Mouse (Mus musculus): ENCODE measurements around the gene Pum1. TPM values are rescaled to one million over a fixed set of nuclear protein-coding genes. Genes with fewer than 3 reads are reported as not detected.

Pum1 gene
- total RNA-seq, 2 experiments from 2014 or later = 57.7 to 61.6 TPM

DNA sequence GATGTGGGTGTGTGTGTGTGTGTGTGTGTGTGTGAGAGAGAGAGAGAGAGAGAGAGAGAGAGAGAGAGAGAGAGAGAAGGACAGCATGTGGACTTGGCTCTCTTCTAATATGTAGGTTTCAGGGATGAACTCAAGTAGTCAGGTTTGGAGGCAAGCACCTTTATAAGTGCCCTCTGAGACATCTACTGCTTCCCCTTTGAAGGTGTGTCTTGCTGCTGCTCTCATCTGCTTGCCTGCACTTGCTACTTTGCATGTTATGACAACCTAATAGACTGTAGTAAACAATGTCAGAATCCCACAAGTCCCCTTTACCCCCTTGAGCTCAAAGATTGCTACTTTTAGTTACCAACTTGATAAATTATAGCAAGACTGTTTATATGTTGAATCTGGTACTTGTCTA lies 52.5 kb downstream of the Pum1 start:
- DNase-seq = no peak
- intact Hi-C loops (cut with DNase I) = loop anchor here (2.0 kb wide), 1 partner anchor 15 kb away; no protein-coding TSS in a partner anchor

- DNase-seq = no peak
- intact Hi-C loops (cut with DNase I) = no loop called here
Measured at GRCm38 (mm10) chr4:130719348-130719747, 56.2 kb downstream of the Pum1 start.

DNA sequence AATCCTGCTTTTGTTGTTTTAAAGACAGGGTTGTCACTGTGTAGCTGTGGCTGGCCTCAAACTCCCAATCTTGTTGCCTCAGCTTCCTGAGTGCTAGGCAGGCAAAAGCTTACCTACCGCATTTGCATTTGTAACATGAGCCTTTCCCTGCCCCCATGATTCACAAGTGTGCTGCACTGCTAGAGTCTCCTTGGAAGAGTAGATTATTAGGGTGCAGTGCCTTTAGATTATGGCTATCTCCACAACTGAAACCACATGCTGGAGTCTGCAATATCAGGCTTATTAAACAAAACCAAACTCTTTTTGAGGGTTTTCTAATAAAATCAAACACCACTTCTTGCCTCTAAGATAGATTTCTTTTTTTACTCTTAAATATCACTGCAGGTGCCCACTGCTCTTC lies 59.5 kb downstream of the Pum1 start:
- intact Hi-C loops (cut with DNase I) = no loop called here
- no peak for DNase-seq

DNA sequence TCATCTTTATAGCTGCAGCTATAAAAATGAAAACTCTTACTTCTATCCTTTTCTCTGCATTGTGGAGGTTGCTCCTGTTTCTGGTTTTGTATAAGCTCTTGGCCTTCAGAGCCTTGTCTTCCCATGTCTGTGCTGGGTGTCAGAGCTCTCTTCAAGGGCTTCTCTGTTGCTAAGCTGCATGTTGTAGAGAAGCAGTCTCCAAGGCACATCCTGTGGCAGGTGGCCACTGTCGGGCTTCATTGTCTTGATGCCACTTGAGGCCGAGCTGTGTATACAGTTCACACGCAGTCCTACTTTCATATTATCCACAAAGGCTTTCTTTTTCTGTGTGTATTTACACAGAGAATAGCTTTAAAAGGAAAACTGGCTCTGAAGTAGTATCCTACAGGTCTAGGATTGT lies 63.0 kb downstream of the Pum1 start:
- DNase-seq = no peak
- intact Hi-C loops (cut with DNase I) = no loop called here

GRCm38 (mm10) chr4:130735957-130736356 lies 72.8 kb downstream of the Pum1 start:
- intact Hi-C loops (cut with DNase I) = no loop called here
- DNase-seq = no peak

DNA sequence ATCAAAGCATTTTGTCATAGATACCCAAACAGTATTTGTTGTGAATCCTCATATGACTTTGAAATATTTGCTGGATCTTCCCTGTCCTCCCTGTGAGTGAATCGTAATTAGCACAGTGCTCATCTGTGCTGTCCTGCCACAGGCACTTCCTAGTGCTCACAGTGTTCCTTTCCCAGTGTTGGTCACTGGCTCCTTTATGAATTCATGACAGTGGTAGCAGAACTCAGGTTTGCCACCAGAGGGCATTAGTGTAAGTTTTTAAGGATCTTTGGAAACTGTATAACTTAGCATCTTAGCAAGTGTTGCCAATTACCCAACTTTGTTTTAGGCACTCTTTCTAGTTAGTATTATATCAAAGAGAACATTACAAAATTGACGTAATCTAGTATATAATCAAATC lies 75.4 kb downstream of the Pum1 start:
- intact Hi-C loops (cut with DNase I) = no loop called here
- DNase-seq = peak; percentile 45 to 68

GRCm38 (mm10) chr4:130744058-130744457 lies 80.9 kb downstream of the Pum1 start:
- no peak for DNase-seq
- intact Hi-C loops (cut with DNase I) = no loop called here

DNA sequence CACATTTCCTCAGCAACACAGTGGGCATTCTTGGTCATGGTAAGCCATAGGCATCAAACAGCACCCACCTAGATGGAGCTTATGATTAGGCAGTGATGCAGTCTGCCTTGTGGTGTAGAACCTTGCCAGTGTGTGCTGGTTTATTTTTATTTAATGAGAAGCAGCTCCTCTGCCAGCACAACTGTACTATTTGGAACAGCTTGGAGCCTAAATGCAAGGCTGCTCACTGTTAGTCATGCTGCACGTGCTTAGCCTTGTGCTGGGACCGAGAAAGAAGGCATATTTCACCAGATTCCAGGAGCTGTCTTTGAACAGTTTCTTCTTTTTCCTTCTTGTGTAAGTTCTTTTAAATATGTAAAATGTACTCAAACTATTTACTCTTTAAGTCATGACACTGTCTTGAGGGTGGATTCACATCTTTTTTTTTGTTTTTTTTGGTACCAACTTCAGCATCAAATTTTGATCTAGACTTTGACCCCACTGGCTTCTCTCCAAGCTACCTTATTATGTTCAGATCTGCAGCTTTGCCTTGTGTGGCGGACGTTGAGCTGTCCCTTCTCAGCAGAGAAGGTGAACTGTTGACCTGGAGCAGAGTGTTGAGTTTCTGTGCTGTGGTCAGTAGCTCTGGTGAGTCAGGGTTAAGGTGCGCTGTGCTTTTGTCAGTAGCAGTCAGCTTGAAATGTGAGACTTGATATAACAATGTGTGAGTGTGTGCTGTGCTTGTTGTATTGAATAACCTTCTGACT lies 82.6 kb downstream of the Pum1 start:
- no peak for DNase-seq
- intact Hi-C loops (cut with DNase I) = no loop called here

DNA sequence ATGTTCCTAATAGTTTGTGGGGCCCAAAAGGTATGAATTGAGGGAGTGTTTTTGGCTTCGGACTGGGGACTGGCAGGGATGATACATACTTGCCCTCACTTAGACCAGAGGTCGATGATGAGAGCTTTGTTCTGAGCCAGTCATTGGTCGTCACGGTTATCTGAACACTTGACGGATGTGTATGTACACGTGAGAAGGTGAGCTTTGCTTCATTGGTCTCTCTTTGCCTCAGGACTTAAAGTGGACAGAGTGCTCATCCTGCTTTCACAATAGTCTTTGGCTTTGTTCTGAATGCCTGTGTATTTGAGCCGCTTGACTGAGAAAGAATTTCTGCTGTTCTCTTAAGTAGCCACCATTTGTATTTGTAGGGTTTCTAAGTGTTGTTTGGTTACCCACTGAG lies 86.4 kb downstream of the Pum1 start:
- intact Hi-C loops (cut with DNase I) = no loop called here
- DNase-seq = no peak

DNA sequence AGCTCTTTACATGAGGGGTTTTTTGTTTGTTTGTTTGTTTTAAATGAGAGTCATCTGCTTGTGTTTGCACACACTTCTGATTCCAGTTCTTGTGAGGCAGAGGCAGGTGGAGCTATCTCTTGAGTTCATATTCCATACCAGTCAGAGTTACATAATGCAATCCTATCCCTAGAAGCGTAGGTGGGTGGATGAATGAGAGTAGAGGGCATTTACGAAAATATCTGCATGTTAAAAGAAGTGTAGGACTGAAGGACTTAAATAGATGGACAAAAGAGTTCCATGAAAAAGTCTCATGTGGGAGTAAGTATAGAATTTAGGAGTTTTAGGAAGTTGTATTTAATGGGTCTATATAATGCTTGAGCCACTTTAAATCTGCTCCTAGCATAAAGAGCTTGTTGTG lies 88.8 kb downstream of the Pum1 start:
- intact Hi-C loops (cut with DNase I) = no loop called here

GRCm38 (mm10) chr4:130752591-130752990 lies 89.5 kb downstream of the Pum1 start:
- DNase-seq = no peak
- intact Hi-C loops (cut with DNase I) = no loop called here

More for the DNA sequence above, 88.8 kb downstream of the Pum1 start:
- DNase-seq = no peak

GRCm38 (mm10) chr4:130753755-130754154 lies 90.6 kb downstream of the Pum1 start:
- DNase-seq = peak; percentile 41 to 69
- intact Hi-C loops (cut with DNase I) = no loop called here

- intact Hi-C loops (cut with DNase I) = no loop called here
- DNase-seq = no peak
Measured at GRCm38 (mm10) chr4:130754776-130755175, 91.7 kb downstream of the Pum1 start.

DNA sequence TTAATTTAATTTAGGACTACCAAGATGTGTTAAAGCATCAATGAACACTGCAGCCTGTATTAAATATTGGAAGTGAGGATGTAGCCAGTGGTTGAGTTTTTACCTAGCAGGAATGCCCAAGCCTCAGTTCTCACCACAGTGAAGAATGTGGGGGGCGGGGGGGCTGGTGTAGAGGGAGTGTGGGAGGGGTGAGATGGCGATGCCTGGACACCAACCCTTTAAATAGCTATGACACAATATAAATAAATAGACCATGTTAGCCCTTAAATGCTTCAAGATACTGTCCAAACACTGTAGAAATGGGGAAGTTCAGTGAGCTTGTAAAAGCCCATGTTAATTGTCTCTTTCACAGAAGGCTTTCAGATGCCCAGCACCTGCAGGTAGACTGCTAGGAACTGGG lies 96.8 kb downstream of the Pum1 start:
- no peak for DNase-seq
- intact Hi-C loops (cut with DNase I) = no loop called here

- intact Hi-C loops (cut with DNase I) = no loop called here
- DNase-seq = no peak
Measured at GRCm38 (mm10) chr4:130761809-130762208, 98.7 kb downstream of the Pum1 start.

DNA sequence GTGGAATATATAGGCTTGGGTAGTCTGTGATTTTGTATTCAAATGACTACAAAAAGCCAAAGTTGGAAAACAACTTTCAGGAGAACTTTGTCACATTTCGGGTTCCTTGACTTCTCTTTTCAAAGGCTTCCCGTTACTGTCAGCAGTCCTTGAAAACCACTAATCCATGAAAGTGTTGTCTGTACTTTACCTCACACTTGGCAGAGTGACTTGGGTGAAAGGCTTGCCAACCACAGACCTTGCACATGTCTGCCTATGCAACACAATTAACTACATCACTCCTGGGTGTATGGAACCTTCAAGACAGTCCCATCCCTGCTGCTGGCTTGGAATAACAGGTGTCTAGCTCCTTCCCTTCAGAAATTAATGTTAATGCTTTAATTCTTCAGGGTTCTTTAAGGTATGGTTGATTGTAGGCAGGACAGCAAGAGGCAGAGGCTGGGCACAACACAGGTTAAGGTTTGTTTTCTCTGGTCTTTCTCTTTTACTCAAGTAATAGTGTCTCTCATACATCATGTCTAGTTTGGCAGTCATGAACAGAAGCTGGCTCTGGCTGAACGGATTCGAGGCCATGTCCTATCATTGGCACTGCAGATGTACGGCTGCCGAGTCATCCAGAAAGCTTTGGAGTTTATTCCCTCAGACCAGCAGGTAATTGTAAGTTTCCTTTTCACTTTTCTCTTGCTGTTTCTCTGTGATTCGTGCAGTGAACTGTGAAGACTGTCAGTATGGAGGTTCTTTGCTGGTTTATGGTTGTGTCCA lies 102.5 kb downstream of the Pum1 start:
- intact Hi-C loops (cut with DNase I) = no loop called here
- no peak for DNase-seq

DNA sequence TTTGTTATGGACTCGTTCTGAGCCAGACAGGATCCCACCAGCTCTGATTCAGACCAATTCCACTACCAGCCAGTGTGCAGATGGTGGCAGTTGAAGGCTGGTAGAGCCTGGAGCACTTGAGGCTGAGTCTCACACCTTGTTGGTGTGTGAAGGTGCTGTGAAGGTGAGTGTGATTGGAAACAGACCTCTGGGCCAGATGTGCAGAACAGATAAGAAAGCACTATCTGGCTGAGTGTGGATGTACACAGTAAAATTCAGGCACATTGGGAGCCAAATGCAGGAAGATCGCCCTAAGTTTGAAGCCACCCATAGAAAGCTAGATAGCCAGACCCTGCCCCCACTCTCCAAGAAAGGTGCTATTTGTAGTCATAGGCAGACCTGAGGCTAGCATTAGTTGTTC lies 103.3 kb downstream of the Pum1 start:
- intact Hi-C loops (cut with DNase I) = no loop called here

DNA sequence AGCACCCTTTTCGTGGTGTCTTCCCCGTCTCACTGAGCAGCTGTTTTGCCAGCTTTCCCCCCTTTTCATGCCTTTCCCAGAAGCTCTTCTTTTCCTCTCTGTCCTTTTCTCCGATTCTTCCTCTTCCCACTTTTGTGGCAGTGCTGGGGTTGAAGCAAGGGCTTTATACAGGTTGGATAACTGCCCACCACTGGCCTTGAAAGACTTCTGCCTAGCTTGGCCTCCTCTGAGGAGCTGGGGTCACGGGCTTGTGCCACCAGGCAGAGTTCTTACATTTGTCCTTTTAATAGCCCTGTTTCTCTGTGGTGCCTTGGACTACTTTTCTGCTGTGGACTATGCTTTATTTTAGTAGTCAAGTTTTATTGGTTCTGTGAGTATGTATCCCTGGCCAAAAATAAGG lies 103.8 kb downstream of the Pum1 start:
- no peak for DNase-seq
- intact Hi-C loops (cut with DNase I) = no loop called here

More for the DNA sequence above, 103.3 kb downstream of the Pum1 start:
- DNase-seq = no peak

- DNase-seq = no peak
- intact Hi-C loops (cut with DNase I) = no loop called here
Measured at GRCm38 (mm10) chr4:130773899-130774298, 110.8 kb downstream of the Pum1 start.

DNA sequence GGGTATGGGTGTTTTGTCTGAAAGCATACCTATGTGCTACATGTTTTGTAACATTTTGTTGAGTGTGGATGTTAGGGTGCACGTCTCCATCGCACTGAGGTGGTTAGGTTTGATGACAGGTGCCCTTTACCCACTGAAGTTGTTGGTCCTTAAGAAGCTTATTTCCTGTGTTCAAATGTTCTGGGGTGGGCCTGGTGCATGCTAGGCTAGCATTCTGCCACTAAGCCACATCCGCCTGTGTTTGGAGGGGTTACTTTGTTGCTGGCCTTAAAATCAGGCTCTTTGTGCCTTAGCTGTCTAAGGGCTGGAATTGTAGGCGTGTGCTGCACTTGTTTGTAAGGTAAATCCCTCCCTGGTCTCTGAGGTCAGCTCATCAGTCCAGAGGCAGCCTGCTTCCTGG lies 111.7 kb downstream of the Pum1 start:
- DNase-seq = no peak
- intact Hi-C loops (cut with DNase I) = no loop called here

DNA sequence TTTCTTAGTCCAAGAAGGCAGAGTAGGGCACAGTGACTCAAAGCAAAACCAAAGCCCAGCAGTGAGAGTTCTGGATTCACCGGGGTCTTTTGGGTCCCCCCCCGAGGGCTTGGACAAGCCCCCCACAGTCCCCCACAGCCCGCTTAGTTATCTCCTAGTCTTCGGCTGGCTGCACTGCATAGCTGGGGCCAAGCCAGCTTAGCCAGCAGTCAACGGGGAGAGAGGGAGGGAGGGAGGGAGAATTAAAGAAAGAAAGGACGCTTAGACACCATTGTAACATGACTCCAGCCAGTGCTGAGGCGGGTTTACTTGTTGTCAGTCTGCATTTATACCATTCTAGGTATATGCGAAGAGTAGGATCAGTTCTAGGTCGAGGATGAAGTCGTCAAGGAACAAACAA lies 114.5 kb downstream of the Pum1 start:
- DNase-seq = no peak
- intact Hi-C loops (cut with DNase I) = no loop called here

DNA sequence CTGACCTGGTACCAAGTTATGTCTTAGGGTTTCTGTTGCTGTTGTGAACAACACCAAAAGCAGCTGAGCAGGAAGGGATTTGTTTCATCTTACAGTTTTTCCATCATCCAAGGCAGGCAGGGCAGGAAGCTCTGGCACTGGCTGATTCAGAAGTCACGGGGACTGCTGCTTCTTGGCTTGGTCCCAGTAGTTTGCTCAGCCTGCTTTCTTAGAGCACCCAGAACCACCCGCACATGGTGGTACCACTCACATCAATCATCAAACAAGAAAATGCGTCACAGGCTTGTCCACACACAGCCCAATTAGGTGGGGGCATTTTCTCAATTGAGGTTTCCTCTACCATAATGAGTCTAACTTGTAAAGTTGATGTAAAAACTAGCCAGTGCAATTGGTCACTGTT lies 115.9 kb downstream of the Pum1 start:
- intact Hi-C loops (cut with DNase I) = no loop called here

More for the DNA sequence above, 115.9 kb downstream of the Pum1 start:
- DNase-seq = no peak

All from heart, postnatal 14 days (tissue).